Mouse (Mus musculus): Measurements from ENCODE around the gene BC051142.
"Not testable (repeated sequence)": the region's sequence is repeated elsewhere in the genome, so short reads cannot be mapped to it uniquely, and the experiment has no call there.

Gene BC051142

DNA sequence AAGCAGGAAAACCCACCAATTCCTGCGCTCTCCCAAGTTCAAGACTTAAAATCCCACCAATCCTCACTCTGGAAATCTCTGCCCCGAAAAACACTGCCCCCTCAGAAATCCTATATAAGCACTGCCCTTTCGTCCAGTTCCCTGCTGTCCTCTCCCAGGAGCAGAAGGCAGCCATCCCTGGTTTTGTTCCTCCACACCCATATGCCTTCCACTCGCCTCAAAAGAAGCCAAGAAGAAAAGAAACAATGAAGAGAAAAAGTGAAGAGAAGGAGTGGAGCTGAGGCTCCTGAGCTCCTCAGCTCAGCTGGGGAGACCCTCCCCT, 735 bp downstream of the BC051142 start:
- DNase-seq: peak; percentile 24 to 50

DNA sequence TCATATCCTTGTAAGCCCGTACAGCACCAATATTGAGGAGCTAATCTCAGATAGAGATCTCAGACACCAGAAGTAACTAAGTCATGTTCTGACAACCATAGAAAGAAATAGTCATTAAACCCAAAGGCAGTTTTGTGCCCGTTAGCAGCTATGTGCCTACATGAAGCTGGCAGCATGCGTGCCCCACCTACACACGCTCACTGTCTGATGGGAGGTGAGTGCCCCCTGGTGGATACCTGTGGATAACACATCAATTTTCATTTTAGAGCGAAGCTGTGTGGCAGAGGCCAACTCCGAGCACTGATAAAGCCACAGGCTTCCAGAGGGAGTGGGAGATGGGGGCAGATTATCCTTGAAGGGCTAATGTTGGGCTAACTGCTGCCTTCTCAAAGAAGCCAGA, 12.5 kb downstream of the BC051142 start:
- peak; percentile 85 to 88 for DNase-seq

DNA sequence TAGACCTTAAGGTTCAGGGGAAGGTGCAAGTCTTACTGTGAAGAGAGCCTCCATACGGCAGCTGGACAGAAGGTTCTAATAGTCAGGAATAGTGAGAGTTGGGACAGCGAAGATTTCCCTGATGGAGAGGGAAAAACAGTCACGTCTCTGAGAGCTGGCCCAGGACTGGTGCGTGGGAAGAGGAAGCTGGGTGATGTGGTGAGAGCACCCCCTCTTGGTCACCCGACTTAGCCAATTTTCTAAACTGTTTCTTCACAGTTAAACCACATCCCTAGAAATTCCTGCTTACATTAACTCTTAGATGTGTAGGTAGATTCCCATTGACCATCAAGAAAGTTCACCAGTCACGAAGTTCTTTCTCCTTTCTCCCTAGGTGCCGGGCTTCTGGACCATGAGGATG, 21.4 kb downstream of the BC051142 start:
- DNase-seq: no peak

DNA sequence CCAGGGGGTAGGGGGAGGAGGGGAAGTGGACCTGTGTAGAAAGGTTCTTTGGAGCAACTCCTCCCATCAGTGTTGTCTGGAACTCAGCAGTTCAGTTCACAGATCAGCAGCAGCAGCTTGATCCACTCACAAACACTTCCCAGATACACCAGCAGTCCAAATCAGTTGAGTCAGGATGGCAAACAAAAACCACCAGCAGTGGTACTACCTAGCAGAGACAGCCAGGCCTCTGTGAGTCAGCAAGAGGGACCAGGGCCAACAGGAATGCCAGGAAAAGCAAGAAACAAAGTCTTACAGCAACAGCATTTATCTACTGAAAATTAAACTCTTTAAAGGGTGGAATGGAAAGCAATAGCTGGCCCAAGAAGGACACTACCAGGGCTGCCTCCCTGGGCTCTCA, 29.0 kb downstream of the BC051142 start:
- DNase-seq: no peak

DNA sequence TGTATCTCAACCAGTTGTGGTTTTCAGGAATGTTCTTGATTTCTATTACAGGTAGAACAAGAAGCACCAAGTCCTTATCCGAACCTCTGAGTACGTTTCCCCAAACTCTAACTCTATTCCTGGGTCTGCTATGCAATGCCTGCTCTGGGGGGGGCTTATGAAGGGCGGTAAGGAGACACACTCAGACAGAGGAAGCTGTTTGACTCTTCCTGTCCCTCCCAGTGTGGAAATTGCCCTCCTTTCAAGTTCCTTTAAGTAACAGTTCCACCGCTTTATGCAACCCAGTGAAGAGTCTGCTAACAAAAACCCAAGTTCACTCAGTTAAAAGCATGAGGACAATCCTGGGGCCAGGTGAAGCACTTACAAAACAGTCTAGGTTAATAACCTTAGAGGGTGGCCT, 38.5 kb downstream of the BC051142 start:
- DNase-seq: no peak

DNA sequence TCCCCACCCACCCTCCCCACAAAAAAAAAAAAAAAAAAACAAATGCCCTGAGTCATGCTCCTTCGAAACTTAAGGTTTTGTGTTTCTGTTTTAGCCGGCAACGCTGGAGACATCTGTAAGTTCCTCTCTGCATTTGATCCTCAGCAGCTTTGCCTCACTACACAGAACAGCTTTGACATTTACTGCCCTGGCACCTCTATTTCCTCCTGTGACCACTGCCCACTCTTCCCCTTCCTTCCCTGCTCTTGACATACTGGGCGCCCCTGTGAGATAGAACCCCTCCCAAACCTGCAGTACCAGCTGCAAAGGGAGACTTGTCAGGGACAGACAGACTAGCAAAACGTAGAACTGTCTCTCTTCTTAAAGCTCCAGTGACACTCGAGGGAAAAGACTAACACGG, 39.0 kb downstream of the BC051142 start:
- no peak for DNase-seq

DNA sequence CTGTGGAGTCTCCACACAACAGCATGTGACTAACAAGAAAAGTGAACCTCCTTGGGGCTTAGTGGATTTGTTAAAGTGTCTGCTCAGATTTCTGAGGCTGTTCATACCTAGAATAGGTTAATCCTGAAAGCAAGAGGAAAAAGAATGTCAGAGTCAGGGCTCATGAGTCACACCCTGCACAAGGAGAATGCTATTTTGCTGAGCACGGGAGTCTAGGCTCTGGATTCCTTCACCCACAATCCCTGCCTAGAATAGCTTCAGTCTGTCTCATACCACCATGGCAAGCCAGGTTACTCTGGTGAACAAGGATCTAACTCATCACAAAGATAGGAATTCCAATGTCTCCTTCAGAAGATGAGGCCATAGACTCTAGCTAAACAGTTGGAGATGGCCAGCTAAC, 40.0 kb downstream of the BC051142 start:
- no peak for DNase-seq

DNA sequence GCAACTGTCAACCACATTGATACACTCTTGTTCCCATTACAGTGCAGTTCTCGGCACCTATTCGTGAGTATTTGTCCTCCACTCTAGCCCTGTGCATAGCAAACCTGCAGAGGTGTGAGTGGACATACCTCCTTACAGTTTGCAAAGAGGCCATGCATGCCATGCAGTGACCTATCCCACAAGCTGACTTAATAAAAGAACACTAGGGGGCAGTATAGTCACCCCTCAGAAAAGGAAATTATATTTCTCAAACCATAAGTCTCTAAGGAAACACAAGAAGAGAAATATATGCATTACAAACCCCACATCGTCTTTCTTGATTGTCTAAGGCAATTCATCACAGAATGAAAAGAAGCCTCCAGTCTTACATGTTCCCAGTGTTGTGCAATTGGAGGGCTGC, 41.2 kb downstream of the BC051142 start:
- peak; percentile 8 to 45 for DNase-seq

DNA sequence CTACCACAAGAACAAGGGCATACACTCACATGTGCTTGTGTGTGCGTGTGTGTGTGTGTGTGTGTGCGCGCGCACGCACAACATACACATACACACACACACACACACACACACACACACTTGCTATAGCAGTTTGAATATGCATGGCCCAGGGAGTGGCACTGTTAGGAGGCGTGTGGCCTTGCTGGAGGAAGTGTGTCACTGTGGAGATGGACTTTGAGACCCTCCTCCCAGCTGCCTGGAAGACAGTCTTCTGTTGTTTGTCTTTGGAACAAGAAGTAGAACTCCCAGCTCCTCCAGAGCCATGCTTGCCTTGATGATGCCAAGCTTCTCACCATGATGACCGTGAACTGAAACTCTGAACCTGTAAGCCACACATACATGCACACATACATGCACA, 43.4 kb downstream of the BC051142 start:
- DNase-seq: no peak

DNA sequence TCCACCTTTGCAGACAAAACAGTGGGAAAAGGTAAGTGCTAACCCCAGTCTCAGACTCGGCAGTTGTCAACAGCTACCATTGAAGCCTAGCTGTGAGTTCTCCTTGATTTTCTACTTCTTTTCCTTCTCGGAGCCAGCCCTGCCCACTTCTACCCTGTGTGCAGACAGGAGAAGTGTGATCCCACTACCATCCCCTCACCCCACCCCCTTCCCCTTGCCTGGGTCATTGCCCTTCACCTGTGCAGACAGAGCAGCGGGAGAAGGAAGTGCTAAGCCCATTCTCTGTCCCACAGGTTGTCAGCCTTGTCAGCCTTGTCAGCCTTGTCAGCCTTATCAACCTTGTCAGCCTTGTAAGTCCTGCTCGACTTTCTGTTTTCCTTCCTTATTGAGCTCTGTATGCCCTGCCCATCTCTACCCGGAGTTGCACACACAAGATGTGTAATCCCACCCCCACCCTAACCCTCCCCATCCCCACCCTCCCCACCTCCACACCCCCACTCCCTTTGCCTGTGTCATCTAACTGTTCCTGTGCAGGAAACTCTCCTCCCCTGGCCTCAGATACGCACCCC, 49.9 kb downstream of the BC051142 start:
- DNase-seq: no peak

DNA sequence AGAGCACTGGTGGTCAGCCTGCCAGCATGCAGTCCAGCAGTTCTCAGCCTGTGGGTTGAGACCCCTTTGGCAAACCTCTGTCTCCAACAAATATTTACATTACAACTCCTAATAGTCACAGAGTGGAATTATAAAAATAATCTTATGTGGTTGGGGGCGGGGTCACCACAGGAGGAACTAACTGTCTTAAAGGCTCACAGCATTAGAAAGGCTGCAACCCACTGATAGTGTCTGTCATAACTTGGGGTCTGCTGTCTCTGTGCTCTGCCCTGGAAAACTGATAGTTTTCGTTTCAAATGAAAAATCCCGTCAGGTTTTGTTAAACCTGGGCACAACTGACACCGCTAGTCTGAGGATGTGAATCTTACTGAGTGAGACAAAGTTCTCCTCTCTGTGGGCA, 59.0 kb downstream of the BC051142 start:
- no peak for DNase-seq

DNA sequence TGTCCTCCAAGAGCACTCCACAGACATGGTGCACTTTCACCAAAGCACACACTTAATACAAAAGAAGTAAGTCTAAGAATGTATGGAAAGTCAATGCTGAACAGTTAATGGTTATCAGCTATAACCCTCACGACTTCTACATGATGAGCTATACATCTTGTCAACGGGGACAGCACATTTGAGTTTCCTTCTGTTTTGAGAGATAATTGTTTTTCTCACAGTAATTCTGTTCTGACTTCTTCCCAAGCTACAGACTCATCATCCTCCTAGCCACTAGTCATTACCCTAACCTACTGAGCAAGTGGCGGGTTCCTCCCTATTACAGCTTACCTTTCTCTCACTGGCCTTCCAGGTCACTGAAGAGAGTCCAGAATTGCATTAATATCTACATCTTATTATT, 60.6 kb downstream of the BC051142 start:
- DNase-seq: no peak

DNA sequence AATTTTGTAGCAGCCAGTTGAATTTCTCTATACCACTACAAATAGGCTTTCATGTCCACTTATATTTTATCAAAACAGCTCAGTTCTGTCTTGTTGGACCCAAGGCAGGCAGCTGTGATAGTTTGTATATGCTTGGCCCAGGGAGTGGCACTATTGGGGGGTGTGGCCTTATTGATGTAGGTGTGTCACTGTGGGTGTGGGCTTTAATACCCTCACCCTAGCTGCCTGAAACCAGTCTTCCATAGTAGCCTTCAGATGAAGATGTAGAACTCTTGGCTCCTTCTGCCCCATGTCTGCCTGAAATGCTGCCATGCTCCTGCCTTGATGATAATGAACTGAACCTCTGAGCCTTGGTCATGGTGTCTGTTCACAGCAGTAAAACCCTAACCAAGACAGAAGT, 67.3 kb downstream of the BC051142 start:
- not testable (repeated sequence) for DNase-seq

DNA sequence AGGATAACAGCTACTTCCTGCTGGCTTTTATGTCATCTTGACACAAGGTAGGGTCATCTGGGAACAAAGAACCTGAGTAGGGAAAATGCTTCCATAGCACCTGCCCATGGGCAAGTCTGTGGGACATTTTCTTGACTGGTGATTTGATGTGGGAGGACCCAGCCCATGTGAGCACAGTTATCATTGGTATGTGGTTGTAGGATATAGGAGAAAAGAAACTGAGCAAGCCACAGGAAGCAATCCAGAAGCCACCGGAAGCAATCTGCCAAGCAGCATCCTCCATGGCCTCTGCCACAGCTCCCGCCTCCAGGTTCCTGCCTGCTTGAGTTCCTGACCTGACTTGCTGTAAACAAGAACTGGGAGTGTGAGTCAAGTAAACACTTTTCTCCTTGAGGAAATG, 71.9 kb downstream of the BC051142 start:
- no peak for DNase-seq

DNA sequence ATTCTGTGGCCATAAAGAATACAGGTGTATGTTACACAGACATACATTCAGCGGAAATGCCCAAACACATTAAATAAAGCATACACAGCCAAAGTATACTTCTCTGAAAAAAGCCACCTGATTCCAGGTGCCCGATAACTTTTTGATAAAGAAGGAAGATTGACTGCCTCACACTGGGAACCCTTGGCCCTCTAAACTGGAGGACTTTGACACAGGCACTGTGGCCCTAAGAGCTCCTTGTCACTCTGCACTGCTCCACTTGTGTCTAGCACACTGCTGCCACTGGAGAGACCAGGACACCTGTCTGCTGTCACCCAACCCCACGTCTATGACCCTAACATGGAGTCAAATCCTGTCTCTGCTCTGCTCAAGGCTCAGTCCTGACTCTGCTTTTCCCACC, 76.4 kb downstream of the BC051142 start:
- DNase-seq: no peak

DNA sequence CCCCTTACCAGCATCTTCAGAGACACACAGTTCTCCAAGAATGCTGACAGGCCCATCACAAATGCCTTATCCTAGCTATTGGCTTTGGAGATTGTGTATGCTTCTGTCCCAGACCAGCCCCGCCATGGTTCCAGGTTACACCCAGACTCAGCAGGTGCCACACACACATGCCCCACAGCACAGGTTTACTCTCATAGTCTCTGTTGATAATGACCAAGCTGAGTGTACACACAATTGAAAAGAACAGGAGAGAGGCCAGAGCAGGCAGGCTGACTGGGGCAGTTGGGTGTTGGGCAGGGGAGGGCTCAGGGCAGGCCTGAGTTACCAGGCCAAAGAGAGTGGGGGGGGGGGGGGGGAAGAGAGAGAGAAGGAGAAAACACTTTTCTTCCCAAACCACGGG, 77.8 kb downstream of the BC051142 start:
- DNase-seq: no peak

DNA sequence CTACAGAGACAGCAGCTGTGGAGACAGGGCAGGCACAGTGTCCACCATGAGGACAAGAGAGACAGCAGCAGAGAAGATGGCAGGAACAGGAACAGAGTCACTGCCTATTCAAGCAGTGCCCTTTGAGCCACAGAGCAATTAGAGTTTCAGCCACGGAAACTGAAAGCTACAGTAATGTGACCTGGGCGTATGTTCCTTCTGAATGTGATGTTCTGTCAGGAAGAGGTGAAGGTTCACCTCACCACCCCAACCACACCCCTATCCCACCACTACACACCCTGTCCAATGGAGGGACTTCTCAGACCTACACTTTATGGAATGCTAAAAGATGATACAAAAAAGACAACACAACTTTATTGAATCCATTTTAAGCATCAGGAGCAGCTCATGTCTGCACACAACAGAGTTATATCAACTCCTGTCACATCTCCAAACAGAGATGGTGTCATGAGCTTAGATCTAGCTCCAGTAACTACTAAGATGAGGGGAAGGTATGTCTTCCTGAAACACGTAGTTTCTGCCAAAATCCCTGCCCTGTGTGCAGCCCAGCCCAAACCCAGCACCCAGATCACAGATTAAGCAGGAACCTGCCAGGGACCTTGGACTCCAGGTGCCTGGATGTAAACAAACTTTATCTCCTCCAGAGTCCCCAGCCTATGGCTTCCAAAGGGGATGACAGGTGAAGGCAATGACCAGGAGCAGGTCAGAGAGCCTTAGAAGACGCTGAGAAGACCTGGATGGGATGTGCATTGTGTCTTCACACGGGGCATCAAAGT, 78.8 kb downstream of the BC051142 start, which contains the start of gene Btnl4:
Btnl4 (minus strand) TSS at position 81 of the 776 bp plus-strand sequence.
- DNase-seq: not testable (repeated sequence)

DNA sequence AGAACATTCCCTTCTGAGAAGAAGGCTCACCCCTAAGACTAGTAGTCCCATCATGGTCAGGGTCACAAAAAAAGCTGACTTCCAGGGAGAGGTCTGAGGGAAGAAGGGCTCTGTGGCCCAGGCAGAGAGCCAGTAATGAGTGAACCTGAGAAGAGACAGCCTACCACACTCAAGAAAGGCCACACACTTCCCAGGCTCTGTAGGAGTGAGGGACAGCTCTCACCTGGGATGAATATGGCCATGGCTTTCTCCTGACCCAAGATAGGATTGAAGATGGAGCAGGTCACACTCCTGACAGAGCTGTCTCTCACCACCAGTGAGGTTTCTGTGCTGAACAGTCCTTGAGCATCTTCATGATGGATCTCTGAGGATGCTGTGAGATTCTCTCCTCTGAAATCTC, 94.2 kb downstream of the BC051142 start:
- no peak for DNase-seq

DNA sequence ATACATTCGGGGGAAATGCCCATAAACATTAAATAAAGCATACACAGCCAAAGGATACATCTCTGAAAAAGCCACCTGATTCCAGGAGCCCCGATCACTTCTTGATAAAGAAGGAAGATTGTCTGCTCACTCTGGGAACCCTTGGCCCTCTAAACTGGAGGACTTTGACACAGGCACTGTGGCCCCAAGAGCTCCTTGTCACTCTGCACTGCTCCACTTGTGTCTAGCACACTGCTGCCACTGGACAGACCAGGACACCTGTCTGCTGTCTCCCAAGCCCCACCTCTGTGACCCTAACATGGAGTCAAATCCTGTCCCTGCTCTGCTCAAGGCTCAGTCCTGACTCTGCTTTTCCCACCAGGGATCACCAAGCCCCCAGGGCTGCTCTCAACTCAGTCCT, 96.5 kb downstream of the BC051142 start:
- not testable (repeated sequence) for DNase-seq

DNA sequence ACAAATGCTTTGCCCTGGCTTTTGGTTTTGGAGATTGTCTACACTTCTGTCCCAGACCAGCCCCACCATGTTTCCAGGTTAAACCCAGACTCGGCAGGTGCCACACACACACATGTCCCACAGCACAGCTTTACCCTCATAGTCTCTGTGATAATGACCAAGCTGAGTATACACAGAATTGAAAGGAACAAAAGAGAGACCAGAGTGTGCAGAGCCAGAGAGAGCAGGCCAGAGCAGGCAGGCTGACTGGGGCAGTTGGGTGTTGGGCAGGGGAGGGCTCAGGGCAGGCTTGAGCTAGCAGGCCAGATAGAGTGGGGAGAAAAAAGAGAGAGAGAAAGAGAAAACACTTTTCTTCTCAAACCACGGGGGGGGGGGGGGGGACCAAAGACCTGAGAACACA, 97.9 kb downstream of the BC051142 start:
- DNase-seq: no peak

DNA sequence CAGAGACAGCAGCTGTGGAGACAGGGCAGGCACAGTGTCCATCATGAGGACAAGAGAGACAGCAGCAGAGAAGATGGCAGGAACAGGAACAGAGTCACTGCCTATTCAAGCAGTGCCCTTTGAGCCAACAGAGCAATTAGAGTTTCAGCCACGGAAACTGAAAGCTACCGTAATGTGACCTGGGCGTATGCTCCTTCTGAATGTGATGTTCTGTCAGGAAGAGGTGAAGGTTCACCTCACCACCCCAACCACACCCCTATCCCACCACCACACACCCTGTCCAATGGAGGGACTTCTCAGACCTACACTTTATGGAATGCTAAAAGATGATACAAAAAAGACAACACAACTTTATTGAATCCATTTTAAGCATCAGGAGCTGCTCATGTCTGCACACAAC, 98.7 kb downstream of the BC051142 start:
- not testable (repeated sequence) for DNase-seq

DNA sequence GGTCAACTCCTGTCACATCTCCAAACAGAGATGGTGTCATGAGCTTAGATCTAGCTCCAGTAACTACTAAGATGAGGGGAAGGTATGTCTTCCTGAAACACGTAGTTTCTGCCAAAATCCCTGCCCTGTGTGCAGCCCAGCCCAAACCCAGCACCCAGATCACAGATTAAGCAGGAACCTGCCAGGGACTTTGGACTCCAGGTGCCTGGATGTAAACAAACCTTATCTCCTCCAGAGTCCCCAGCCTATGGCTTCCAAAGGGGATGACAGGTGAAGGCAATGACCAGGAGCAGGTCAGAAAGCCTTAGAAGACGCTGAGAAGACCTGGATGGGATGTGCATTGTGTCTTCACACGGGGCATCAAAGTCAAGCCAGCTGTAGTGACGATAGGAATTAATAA, 99.1 kb downstream of the BC051142 start:
- DNase-seq: not testable (repeated sequence)

DNA sequence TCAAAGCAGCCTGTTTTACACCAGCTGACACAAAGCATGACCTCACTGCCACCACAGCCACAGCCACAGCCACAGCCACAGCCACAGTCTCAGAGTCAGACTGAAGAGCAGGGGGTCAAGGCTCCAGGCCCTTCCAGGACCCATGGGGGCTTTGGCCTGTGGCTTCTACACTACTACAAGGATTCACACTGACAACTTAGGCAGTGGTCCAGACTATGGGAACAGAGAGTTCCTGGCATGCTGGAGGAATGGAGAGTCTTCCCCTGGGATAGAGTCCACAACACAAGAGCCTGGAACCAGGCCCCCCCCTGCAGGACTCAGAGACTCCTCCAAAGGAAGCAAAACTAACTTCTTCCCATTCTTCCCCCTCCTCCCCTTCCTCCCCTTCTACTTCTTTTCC, 109.0 kb downstream of the BC051142 start:
- DNase-seq: no peak

All from cerebellum, postnatal 10 days (tissue).